Mouse (Mus musculus): ENCODE results near the gene Sipa1l1.

The Sipa1l1 gene

DNA sequence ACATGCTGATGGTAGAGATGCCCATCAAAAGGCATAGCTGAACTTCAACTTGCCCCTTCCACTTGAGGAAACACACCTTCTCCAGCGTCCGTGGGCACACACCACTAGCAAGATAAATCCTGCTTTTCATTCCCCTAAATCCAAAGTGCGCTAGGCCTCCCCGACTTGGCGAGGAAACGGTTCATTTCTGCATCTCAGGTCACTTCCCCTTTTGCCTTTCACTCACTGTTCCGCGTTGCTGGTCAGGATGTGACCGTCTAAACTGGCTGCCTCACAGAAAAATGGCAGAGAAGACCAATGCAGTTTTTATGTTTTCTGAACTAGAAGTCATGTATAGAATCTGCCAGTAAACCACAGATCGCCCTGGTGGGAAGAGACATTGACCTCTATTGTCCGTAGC lies 256.7 kb downstream of the Sipa1l1 start:
- no peak for DNase-seq (ENCODE audit: low read depth)

DNA sequence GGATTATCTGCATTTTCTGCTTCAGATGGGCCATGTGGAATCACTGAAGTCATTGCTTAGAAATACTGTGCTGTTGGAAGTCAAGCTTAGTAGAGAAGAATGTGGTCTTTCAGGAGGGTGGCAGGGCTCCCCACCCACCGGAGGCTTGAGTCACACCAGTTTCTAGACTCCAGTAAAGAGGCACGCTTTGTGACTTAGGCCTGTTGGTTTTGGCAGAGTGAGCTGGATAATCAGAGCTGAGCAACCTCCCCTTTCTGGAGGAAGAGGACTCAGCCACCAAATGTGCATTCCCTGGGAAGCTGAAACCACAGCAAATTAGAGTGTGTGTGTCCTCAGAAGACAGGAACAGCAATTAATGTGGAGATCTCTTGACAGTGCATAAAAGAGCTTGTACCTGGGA lies 258.3 kb downstream of the Sipa1l1 start:
- peak; percentile 77 for DNase-seq (ENCODE audit: low read depth)

DNA sequence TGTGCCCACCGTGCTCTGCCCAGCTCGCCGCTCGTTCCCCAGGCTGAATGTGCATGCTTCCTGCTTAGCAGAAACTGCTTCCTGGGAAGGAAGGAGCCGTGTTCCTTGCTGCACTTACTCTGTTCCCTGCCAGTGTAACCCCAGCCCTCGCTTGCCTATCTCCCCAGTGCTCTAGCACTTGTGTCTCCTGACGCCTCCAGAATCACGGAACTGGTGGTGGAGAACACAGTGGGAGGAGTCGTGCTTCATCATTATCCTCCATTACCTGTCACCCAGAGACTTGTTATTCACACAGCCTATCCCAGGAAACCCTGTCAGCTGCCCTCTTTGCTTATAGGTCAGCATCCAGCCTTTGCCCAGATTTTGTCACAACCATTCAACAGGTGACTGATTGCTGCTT lies 259.3 kb downstream of the Sipa1l1 start:
- DNase-seq (ENCODE audit: low read depth): no peak

- no peak for DNase-seq (ENCODE audit: low read depth)
Observed at GRCm38 (mm10) chr12:82433311-82433710, 264.2 kb downstream of the Sipa1l1 start.

- DNase-seq (ENCODE audit: low read depth): no peak
Observed at GRCm38 (mm10) chr12:82434591-82434990, 265.5 kb downstream of the Sipa1l1 start.

DNA sequence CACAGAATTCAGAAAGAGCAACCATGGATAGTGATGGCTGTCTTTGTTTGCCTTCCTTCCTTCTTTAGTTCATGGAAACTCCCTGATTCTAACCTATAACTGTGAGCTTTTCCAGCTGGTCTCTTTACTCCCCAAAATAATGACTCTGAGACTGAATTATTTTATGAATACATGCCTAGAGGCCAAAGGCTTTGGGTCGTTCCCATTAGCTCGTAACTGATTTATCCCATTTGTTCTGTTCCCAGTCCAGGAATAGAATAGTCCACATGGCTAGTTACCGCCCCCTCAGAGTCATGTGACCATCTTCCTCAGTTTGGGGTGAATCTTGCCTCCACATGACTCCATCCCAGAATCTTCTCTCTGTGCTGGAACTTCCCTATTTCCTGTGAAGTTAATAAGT lies 272.4 kb downstream of the Sipa1l1 start:
- DNase-seq (ENCODE audit: low read depth): no peak

GRCm38 (mm10) chr12:82446609-82447024 lies 277.5 kb downstream of the Sipa1l1 start:
- DNase-seq (ENCODE audit: low read depth): no peak

DNA sequence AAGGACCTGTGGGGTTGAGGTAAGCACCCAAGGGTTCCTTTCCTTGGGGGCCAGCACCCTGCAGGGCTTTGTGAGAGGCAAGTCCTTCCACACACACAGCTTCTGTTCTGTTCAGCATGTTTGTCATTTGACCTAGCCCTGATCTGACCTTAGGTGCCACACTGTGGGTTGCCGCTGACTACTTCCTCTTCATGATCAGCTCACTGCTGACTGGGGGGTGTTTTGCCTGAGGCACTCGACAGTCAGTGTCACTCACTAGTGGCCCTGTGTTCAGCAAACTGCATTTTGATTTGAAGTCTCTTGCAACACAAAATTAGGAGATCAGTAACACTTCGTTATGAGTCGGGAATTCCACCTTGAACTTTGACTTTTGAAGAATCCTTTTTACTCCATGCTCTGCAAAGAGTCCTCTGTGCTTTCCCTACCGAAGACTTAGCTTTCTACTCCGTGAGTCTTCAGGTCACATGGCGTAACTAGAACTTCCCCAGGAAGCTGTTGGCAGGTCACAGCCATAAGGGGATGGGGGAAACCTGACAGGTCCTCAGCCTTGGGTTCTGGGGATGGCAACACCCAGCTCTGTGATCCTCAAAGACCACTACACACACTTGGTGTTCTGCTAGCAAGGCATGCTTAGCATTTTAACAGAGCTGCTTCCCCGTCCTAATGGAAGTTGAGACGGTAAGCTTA lies 279.2 kb downstream of the Sipa1l1 start:
- DNase-seq (ENCODE audit: low read depth): no peak

DNA sequence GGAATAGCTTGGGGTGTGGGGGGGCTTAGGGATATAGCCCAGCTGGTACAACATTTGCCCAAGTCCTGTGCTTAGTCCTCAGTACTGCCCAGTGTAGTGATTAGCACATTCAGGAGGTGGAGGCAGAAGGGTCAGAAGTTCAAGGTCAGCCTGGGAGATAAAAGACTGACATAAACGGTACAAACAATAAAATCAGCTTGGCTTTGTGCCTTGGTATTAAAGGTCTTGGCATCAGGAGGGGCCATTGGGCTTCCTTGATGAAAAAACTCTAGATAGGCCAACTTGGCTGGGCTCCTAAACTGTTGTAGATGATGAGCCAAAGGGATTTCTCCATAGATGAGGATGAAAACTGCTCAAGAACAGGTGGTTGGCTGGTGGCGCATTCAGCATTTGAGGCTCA lies 283.3 kb downstream of the Sipa1l1 start:
- no peak for DNase-seq (ENCODE audit: low read depth)

GRCm38 (mm10) chr12:82454415-82454814 lies 285.3 kb downstream of the Sipa1l1 start:
- DNase-seq (ENCODE audit: low read depth): no peak

DNA sequence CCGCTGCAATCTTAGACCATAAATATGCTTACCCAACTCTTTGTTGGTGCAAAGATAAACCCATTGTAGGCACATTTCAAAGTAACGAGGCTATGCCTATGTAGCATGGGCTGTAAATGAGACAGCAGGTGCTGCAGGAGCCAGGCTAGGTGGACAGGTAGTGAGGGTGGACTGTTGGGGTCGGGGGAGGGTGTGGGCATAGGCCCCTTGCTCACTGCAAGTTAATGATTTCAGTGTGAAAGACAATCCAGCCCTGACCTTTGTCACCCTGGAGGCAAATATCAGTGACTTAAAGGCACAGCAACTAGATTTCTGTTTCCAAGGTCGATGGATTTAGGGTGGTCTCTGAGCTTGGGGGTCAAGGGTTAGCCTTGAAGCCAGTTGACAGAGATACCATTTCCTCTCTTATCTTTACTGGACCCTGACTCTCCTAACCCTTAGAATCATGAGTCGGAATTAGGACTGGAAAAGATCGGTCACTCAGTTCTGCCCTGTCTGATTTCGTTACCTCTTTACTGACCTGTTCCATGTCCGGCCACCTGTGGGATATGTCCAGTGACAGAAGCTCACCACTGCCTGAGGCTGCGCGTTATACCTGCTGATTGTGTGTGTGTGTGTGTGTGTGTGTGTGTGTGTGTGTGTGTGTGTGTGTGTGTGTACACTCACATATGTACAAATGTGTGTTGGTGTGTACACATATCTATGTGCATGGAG lies 286.7 kb downstream of the Sipa1l1 start:
- no peak for DNase-seq (ENCODE audit: low read depth)

DNA sequence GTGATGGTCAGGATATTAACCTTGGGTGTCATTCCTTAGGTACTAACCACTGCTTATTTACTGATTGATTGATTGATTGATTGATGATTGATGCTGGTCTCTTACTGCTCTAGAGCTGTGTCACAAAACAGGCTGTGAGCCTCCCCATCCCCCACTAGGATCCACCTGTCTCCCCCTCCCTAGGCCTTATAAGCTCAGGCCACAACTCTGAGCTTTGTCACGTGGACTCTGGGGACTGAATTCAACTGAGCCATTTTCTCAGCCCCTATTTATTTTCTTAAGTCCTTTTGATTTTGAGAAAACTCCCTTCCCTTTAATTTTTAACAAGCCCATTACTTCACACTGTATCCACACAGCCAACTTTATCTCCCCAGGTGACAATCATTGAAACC lies 287.3 kb downstream of the Sipa1l1 start:
- no peak for DNase-seq (ENCODE audit: low read depth)

- DNase-seq (ENCODE audit: low read depth): no peak
Observed at GRCm38 (mm10) chr12:82457609-82458008, 288.5 kb downstream of the Sipa1l1 start.

DNA sequence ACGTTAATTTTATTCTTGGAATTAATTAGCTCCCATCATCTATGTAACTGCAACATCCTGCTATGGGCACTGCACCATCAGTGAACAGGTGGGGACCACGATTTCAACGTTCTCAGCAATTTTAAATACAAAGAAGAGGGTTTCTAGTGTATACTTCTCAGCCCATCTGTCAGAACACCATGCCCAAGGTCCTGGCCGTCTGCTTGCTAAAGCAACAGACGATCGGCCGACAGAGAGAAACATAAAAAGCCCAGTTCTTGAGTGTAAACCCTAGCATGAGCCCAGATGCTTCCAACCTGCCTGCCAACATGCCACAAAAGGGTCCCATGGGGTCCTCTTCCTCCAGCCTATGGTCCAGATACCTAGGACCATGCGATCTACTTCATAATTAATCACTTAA lies 288.9 kb downstream of the Sipa1l1 start:
- DNase-seq (ENCODE audit: low read depth): no peak

DNA sequence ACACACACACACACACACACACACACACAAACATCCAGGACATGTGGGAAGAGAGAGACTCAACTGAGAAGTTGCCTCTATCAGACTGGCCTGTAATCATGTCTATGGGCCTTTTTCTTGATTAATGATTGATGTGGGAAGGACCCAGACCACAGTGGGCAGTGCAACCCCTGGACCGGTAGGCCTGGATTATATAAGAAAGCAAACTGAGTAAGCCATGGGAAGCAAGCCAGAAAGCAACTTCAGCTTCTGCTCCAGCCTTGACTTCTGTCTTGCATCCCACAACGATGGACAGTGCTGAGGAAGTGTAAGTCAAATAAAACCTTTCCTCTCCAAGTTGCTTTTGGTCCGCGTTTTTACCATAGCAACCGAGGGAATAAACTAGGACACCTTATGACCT lies 298.1 kb downstream of the Sipa1l1 start:
- peak; percentile 19 for DNase-seq (ENCODE audit: low read depth)

GRCm38 (mm10) chr12:82467641-82468040 lies 298.5 kb downstream of the Sipa1l1 start:
- DNase-seq (ENCODE audit: low read depth): peak; percentile 69

- DNase-seq (ENCODE audit: low read depth): peak; percentile 67
Observed at GRCm38 (mm10) chr12:82468416-82468815, 299.3 kb downstream of the Sipa1l1 start.

DNA sequence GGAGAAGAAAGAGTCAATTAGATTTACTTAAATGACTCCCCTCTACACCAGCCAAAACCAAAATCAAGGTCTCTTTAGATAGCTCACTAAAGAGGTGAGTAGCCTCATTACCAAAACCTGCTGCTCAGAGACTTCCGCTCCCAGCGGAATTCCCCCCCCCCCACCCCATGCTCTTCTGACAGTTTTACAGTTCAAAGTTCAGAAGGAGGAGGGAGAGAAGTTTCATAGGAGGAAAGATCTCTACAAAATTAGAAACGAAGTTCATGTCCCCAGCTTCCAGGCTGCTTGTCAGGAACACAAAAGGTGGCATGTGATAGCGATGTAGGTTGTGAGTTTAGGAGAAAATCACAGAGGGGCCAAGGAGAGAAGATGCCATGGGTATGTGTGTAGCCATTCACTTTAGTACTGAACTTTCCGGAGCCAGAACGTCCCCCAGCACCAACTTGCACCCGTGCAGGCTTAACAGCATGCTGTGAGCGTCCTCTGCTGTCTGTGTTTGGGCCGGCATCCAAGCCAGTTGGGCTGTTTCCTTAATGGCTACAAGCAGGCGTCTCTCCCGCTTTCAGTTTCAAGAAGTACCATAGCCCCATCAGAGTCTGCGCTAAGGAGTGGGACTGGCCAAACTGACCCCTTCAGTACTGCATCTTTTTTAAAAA lies 300.7 kb downstream of the Sipa1l1 start:
- DNase-seq (ENCODE audit: low read depth): peak; percentile 97

DNA sequence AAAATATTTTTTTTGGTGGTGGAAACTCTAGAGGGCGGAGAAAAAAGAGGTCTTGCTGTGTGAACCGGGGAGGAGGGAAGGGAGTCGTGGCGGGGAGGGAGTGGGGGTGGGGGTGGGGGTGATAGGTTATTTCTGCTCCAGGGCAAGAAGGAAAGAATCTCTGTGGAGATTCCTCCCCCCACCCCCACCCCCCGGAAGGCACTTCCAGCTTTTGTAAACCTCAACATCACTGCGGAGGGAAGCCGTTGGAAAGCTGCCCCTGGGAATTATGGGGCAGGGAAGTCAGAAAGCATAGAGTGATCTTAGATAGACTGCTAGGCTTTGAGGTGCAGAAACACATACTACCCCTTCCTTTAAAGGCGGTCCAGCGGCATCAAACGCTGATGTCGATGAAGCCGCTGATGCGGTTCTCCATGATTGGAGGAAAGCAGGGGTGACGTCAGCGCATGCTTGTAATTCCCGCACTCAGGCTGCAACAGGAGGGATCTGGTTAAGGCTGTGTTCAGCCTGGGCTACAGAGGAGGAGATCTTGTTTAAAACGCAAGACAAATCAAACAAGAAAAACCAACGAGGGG lies 301.3 kb downstream of the Sipa1l1 start:
- DNase-seq (ENCODE audit: low read depth): peak; percentile 97

DNA sequence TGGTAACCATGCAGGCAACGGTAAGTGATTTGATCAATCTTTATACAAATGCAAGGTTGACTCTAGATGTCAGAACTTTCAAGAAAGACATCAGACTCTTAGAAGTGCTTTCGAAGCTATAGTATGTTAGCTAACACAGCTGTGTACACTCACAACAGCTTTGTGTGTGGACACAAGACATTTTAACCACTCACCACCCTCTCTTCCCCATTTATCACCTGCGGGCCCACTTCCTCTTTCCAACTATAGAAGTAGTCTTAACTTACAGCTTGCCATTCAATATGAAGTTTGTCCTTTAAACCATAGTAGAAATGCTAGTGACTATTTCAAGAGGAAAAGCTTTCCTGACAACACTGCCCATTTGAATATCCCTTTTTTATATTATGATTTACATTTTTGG lies 303.7 kb downstream of the Sipa1l1 start:
- no peak for DNase-seq (ENCODE audit: low read depth)

DNA sequence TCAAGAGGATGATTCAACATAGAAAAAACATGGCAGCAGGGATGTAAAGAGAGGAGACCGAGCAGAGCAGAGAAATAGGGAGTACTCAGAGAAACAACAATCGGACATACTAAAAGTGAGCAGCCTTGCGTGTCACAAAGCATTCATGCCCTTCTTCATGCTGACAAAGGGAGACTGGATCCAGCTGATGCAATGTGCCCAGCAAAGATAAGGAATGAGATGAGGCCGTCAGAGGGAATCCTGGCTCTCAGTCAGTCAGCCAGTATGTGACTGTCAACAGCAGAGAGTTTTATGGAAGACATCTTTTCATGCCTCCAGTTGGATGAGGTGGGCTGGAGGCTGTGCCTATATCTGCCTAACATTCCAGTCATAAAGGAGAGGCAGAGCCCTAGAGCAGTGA lies 304.1 kb downstream of the Sipa1l1 start:
- no peak for DNase-seq (ENCODE audit: low read depth)

DNA sequence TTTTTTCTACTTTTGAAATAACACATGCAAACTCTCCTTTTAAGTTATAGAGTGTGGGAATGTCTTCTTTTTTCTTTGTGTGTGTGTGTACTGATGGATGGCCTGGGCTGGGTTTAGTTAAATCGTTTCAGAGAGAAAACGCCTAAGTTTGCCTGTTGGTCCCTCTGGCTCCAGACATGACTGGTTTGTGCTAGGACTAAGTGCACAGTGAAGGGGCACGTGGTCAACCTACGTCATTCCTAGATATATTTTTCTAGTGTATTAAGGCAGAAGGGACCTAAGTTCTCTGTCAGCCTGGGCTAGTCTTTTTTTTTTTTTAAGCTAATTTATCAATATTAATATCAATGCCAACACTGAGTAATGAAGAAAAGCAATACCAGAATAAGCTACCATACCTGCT lies 305.3 kb downstream of the Sipa1l1 start:
- DNase-seq (ENCODE audit: low read depth): no peak

- no peak for DNase-seq (ENCODE audit: low read depth)
Observed at GRCm38 (mm10) chr12:82476028-82476427, 306.9 kb downstream of the Sipa1l1 start.

Data from NIH3T3 (cell line).